Mouse (Mus musculus) liver, embryonic 15.5 days (tissue): ENCODE results near the gene Ttll2. TPM values are rescaled to one million over a fixed set of nuclear protein-coding genes. Genes with fewer than 3 reads are reported as not detected.
"Not testable (repeated sequence)": the region's sequence is repeated elsewhere in the genome, so short reads cannot be mapped to it uniquely, and the experiment has no call there.

ENCODE experiments used
- ATAC-seq: fragments of 200-750 bp; cut with Nextera tagmentation; 2 replicates; pipeline ENCODE4 v1.8.0; 2017; ENCODE audit warnings: moderate number of reproducible peaks, mild to moderate bottlenecking, moderate library complexity; ENCODE audit not compliant: insufficient read depth
- H3K27ac ChIP-seq: fragments of 300-500 bp; sonication (generic); replicated peaks from 2 replicates; pipeline ENCODE4 v1.5.1; 2015; ENCODE audit warnings: mild to moderate bottlenecking, inconsistent platforms
- H3K27me3 ChIP-seq: fragments of 300-500 bp; sonication (generic); 2 replicates; pipeline ENCODE4 v1.6.1; 2015; ENCODE audit warnings: mild to moderate bottlenecking, inconsistent platforms
- H3K36me3 ChIP-seq: fragments of 300-500 bp; sonication (generic); replicated peaks from 2 replicates; pipeline ENCODE4 v1.6.1; 2015; ENCODE audit warnings: moderate library complexity, mild to moderate bottlenecking, inconsistent platforms
- H3K4me1 ChIP-seq: fragments of 300-500 bp; sonication (generic); replicated peaks from 2 replicates; pipeline ENCODE4 v1.6.1; 2015; ENCODE audit warnings: inconsistent platforms
- H3K4me2 ChIP-seq: fragments of 300-500 bp; sonication (generic); 2 replicates; pipeline ENCODE4 v1.6.1; 2015; ENCODE audit warnings: moderate library complexity, mild to moderate bottlenecking, inconsistent platforms
- H3K4me3 ChIP-seq: fragments of 300-500 bp; sonication (generic); replicated peaks from 2 replicates; pipeline ENCODE4 v1.5.1; 2015; ENCODE audit warnings: mild to moderate bottlenecking, inconsistent platforms
- H3K9ac ChIP-seq: fragments of 300-500 bp; sonication (generic); 2 replicates; pipeline ENCODE4 v1.6.1; 2015; ENCODE audit warnings: moderate library complexity, mild to moderate bottlenecking, inconsistent platforms
- H3K9me3 ChIP-seq: fragments of 300-500 bp; sonication (generic); replicated peaks from 2 replicates; pipeline ENCODE4 v1.6.1; 2016; ENCODE audit warnings: inconsistent platforms
- WGBS: fragments of 180-500 bp; shearing (Covaris S2); methylation state at CpG from one replicate; pipeline ENCODE4 v1.1.7; 2015; ENCODE audit warnings: mixed read lengths; ENCODE audit not compliant: insufficient replicate concordance; 5-methylcytosine and 5-hydroxymethylcytosine counted together
- polyA plus RNA-seq: library from polyadenylated mRNA; unstranded; fragments of >200 nt; fragmentation: Nextera tagmentation; extraction: Ambion mirVana; gene quantifications from 2 replicates; pipeline ENCODE4 v1.2.1, GENCODE M21; 2015

Gene Ttll2
- polyA plus RNA-seq, 1 experiment from 2014 or later = 0.05 TPM

GRCm38 (mm10) chr17:7359806-7360205, 7.3 kb upstream of the Ttll2 start:
- H3K9me3 ChIP-seq, H3K4me2 ChIP-seq, H3K4me1 ChIP-seq, ATAC-seq, H3K27me3 ChIP-seq, H3K36me3 ChIP-seq, H3K27ac ChIP-seq, H3K4me3 ChIP-seq, H3K9ac ChIP-seq: not testable (repeated sequence)
- 68% methylated on average over 4 of the region's 4 CpGs for WGBS

GRCm38 (mm10) chr17:7348765-7349164, 3.7 kb downstream of the Ttll2 start:
- ATAC-seq, H3K4me3 ChIP-seq, H3K36me3 ChIP-seq, H3K4me1 ChIP-seq, H3K9me3 ChIP-seq, H3K9ac ChIP-seq, H3K27me3 ChIP-seq, H3K4me2 ChIP-seq, H3K27ac ChIP-seq: not testable (repeated sequence)
- 30% methylated on average over 2 of the region's 3 CpGs for WGBS

GRCm38 (mm10) chr17:7337381-7337780, 15.1 kb downstream of the Ttll2 start:
- not testable (repeated sequence) for H3K36me3 ChIP-seq, H3K9me3 ChIP-seq, ATAC-seq, H3K27ac ChIP-seq, H3K4me2 ChIP-seq, H3K4me3 ChIP-seq, H3K4me1 ChIP-seq, H3K27me3 ChIP-seq, H3K9ac ChIP-seq
- WGBS = 60% methylated on average over 9 of the region's 9 CpGs

GRCm38 (mm10) chr17:7332745-7333144, 19.8 kb downstream of the Ttll2 start:
- not testable (repeated sequence) for H3K9ac ChIP-seq, H3K27ac ChIP-seq, H3K4me2 ChIP-seq, H3K9me3 ChIP-seq, H3K4me3 ChIP-seq, H3K27me3 ChIP-seq, ATAC-seq, H3K4me1 ChIP-seq, H3K36me3 ChIP-seq
- 45% methylated on average over 3 of the region's 5 CpGs for WGBS

- H3K4me2 ChIP-seq, ATAC-seq, H3K27me3 ChIP-seq, H3K36me3 ChIP-seq, H3K4me1 ChIP-seq, H3K9me3 ChIP-seq, H3K4me3 ChIP-seq, H3K9ac ChIP-seq, H3K27ac ChIP-seq: not testable (repeated sequence)
- 8% methylated on average over 6 of the region's 8 CpGs for WGBS
Observed at GRCm38 (mm10) chr17:7326415-7326814, 26.1 kb downstream of the Ttll2 start.

- H3K4me1 ChIP-seq, ATAC-seq, H3K27ac ChIP-seq, H3K27me3 ChIP-seq, H3K9ac ChIP-seq, H3K36me3 ChIP-seq, H3K4me3 ChIP-seq, H3K9me3 ChIP-seq, H3K4me2 ChIP-seq: not testable (repeated sequence)
- 69% methylated on average over 4 of the region's 5 CpGs for WGBS
Observed at GRCm38 (mm10) chr17:7324346-7324745, 28.1 kb downstream of the Ttll2 start, which contains the start of gene Tcp10a. Tcp10a (plus strand) TSS chr17:7324646.

GRCm38 (mm10) chr17:7319789-7320188, 32.7 kb downstream of the Ttll2 start:
- not testable (repeated sequence) for H3K27ac ChIP-seq, H3K36me3 ChIP-seq, H3K27me3 ChIP-seq, H3K9me3 ChIP-seq, H3K4me1 ChIP-seq, H3K4me2 ChIP-seq, ATAC-seq, H3K4me3 ChIP-seq, H3K9ac ChIP-seq
- WGBS = 50% methylated on average over 6 of the region's 6 CpGs

- H3K4me2 ChIP-seq, H3K27me3 ChIP-seq, ATAC-seq, H3K9me3 ChIP-seq, H3K4me3 ChIP-seq, H3K36me3 ChIP-seq, H3K9ac ChIP-seq, H3K4me1 ChIP-seq, H3K27ac ChIP-seq: not testable (repeated sequence)
- WGBS = 35% methylated on average over 8 of the region's 8 CpGs
Observed at GRCm38 (mm10) chr17:7315693-7316382, 36.7 kb downstream of the Ttll2 start.

- not testable (repeated sequence) for H3K36me3 ChIP-seq, H3K4me3 ChIP-seq, H3K9me3 ChIP-seq, H3K9ac ChIP-seq, H3K27ac ChIP-seq, H3K27me3 ChIP-seq, H3K4me2 ChIP-seq, H3K4me1 ChIP-seq
- peak; percentile 31; the same call in 1 of the 2 replicates for ATAC-seq
- WGBS = 44% methylated on average over 8 of the region's 8 CpGs
Observed at GRCm38 (mm10) chr17:7306278-7307196, 46.0 kb downstream of the Ttll2 start.
